Mouse (Mus musculus) T-cell, adult 2 months (primary cell): ENCODE data around the gene Sema6c.
A peak's percentile ranks its signal among the peaks of the same experiment; 100 is the strongest.
"Not testable (repeated sequence)": the region's sequence is repeated elsewhere in the genome, so short reads cannot be mapped to it uniquely, and the experiment has no call there.

ENCODE experiments used
- DNase-seq: peaks from one replicate; pipeline ENCODE4 v3.0.0; 2022; ENCODE audit warnings: low spot score

Gene Sema6c

DNA sequence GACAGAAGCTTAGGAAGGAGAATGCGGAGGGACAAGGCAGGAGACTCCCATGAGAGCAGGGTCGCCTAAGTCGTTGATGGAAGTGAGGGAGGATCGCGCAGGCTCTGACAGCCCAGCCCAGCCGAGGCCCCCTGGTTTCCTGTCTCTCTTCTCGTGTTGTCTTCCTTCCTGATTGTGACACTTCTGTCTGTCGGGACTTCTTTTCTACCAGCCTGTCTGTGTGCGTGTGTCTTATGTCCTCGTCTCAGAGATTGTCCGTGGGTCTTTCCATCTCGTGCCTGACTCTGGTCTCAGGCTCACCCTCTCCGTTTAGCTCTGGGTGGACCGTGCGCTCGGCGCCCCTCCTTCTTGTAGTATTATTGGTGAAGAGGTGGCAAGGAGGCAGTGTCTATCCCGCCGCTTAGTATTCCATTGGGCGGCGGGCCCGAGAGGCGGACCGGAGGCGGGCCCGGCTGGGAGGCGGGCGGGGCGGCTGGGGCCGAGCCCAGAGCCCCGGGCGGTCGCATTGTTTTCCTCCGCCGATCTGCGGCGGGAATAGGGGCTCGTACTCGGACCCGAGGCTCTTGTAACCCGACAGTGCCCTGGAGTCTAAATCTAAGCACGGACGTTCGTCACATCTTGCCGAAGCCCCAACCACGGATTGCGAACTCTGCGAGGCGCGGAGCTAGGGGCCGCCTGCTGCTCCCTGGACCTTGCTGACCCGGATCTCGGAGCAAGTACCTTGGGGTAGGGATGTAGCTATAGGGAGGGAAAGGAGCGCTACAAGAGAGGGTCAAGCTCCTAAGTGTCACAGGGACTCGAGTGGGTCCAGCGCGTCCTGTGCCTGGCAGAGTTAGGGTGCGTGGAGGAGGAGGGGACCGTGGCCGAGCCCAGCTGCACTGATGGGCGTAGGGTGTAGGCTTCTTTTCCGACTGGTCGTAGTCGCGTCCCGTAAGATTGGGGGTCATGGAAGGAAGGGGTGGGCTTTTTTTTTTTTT is at the start of gene Sema6c:
Gene Sema6c (plus strand): TSS at position 471 of the 977 bp plus-strand sequence.
- peak; percentile 83 for DNase-seq

DNA sequence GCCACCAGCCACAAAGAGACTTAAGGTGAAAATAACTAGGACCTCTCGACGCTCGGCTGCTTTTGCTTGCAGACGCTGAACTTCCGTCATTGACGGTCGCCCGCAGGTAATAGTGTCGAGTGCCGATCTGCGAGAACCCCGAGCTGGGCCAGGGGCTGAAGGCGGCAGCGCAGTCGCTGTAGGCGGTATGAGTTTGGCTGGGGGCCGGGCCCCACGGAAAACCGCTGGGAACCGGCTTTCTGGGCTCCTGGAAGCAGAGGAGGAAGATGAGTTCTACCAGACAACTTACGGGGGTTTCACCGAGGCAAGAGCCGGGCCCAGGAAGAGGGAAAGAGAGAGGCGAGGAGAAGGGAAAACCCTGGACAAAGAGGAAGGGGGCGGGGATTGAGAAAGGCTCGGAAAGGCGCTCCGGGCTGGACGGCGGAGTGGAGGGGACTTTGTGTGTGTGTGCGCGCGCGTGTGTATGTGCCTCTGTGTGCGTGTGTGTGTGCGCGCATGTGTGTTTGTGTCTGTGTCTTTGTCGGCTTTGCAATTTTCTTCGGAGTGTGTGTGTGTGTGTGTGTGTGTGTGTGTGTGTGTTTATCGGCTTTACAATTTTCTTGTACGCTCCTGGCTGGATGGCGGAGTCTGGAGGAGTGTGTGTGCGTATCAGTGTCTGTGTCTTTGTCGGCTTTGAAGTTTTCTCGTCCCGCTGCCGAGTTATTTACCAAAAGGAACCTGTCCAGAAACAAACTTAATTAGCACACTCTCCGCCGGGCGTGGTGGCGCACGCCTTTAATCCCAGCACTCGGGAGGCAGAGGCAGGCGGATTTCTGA is 49.1 kb upstream of the Sema6c start, which contains the start of gene Vps72:
Gene Vps72 (plus strand): TSS at position 112 of the 816 bp plus-strand sequence.
- peak; percentile 91 for DNase-seq

DNA sequence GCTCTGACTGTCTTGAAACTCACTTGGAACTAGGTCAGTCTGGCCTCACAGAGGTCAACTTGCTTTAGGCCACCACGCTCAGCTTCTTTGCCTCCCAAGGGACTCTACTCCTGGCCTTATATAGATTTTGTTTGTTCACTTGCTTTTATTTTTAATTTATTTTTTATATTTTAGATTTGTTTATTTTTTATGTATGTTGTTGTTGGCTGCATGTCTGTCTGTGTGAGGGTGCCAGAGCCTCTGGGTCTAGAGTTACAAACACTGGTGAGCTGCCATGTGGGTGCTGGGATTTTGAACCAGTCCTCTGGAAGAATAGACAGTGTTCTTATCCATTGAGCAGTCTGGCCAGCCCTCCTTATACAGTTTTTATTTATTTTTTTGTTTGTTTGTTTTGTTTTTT is 47.5 kb upstream of the Sema6c start:
- DNase-seq = no peak

DNA sequence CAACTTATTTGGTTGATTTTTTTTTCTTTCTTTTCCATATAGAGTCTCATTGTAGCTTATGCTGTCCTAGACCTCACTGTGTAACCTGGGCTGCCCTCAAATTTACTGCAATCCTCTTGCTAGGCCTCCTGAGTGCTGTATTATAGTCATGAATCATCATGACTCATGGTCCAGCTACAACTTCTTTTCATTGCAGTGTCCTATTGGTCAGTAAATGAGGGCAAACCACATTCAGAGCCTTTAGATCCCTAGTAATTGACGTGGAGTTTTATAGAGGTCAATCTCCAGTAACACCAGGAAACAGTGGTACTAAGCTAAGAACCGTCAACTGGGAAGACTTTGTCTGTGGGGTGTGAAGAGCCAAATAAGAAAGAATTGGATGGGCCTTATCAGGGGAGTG is 42.5 kb upstream of the Sema6c start:
- no peak for DNase-seq

DNA sequence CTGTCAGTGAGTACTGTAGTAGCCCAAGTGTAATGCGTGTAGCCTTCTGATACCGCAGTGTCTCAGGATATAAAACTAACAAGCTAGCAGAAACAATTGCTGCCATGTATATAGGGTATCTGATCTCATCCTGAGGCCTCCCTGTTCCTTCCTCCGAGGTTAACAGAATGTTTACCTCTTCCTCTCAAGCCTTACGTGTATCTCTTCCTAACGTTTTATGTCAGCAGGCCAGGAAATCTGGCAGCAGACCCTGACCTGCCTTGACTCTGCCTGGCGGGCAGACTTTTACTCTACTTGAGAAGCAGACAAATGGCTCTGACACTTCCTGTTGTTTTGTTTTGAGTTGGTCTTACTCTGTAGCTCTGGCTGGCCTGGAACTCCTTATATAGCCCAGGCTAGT is 38.7 kb upstream of the Sema6c start:
- no peak for DNase-seq

DNA sequence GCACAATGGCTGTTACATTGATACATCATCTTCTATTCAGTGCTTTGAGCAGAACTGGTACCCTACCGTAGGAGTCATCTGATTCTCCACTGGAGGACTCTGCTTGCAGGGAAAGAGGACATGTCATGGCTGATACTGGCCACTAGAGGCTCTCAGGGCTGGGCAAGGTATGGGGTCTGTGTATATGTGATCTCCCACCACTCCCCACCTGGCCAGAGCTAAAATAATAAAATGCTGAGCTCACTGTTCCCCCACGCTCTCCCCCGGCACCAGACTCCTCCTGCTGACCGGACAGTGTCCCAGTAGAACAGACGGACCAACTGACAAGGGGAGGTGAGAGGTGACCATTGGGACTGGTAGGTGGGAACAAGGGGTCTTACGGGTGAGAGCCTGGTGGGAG is 36.0 kb upstream of the Sema6c start, which contains the start of gene Tmod4:
Gene Tmod4 (plus strand): TSS at position 231 of the 400 bp plus-strand sequence.
- no peak for DNase-seq

DNA sequence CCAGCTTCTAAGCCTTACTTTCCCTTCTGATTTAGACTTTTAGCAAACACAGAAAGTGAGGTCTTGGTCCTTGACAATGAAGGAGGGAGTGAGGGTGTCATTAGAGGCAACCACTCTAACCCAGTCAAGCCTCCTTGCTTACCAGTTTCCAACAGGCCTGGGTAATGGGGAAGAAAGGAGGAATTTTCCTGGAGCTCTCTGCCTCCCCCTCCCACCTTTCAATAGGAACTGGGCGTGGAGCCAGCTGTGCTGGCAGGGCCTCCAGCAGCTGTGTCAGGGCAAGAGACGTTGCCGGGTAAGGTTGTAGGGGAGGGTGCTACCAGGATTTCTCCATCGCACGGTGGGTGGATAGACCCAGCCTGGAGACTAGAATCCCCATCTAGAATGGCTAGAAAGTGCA is 35.3 kb upstream of the Sema6c start:
- DNase-seq = no peak

DNA sequence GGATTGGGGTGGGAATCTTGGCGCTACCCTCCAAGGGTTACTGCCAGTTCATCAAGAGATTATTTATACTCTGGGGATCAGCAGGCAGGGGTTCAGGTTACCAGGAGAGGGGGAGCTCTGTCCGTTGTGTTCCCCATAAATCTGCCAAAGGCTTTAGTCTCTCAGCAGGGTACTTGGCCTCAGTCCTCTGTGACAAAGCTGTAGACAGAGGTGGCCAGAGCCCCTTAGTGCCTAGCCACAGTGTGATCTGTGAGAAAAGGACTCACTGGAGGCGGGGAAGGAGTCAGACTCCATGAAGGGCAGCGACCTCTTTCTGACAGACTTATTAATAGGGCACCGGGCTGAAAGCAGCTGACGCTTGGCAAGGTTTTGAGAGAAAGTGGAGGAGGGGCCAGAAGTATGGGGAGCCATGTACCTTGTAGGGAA is 31.0 kb upstream of the Sema6c start:
- no peak for DNase-seq

DNA sequence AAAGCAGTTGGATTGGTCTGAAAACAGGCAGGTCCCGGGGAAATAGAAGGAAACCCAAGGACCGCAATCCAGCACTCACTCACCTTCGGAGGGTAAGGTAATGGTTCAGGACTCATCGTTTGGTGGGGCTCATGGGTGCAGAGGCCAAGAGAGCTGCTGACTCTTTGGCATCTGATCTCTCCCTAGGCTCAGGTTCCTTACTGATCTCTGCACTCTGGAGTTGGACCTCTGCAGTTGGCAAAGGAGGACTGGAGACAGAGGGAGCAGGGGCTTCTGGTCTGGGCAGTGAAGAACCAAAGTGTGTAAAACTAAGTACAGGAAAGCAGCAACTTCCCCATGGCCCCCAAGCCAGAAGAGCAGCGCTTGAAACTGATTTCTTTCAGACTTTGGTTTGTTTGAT is 30.2 kb upstream of the Sema6c start:
- no peak for DNase-seq

DNA sequence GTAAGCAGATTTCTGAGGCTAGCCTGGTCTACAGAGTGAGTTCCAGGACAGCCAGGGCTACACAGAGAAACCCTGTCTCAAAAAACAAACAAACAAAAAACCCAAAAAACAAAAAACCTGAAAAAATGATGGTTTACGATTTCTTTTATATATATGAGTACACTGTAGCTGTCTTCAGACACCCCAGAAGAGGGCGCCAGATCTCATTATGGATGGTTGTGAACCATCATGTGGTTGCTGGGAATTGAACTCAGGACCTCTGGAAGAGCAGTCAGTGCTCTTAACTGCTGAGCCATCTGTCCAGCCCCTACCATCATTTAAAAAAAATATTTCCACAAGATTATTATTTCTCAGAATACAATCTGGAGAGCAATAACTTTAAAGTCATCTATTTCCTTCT is 27.9 kb upstream of the Sema6c start:
- DNase-seq = not testable (repeated sequence)

DNA sequence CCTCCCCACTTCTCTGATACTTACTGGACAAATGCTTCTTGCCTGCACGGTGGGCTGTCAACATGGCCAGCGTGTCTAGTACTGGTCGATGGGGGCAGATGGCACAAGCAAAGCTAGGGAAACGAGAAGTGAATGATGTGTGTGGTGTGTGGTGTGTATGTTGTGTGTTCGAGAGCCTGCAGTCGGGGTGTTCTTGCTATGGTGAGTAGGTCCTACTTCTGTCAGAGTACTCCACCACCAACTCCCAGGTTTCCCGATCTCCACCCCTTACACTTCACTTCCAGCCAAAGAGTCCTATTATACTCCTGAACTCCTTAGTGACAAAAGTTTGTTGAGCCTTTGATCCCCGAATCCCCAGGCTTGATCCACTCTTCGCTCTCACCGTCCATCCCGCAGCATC is 27.1 kb upstream of the Sema6c start:
- no peak for DNase-seq

DNA sequence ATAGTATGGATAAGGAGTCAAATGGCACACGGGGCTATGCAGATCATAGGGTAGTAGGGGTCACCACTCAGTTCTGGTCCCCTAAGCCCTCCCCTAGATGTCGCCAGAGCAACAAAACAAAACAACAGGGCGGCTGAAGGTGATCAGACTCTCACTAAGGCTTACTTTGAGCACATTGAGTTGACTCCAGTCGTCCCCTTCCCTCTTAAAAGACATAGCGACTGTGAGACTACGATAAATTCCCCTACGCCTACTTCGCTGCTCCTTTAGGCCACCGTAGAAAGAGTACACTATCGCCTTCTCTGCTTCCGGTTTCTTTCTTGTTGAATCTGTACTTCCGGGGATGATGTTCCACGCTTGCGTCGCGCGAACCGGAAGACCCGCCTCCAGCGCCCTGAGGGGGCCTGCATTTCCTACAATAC is 26.6 kb upstream of the Sema6c start, which contains the start of the genes Scnm1 and Lysmd1:
Gene Scnm1 (minus strand): TSS at position 332 of the 422 bp plus-strand sequence.
Gene Lysmd1 (plus strand): TSS at position 409 of the 422 bp plus-strand sequence.
- peak; percentile 95 for DNase-seq

DNA sequence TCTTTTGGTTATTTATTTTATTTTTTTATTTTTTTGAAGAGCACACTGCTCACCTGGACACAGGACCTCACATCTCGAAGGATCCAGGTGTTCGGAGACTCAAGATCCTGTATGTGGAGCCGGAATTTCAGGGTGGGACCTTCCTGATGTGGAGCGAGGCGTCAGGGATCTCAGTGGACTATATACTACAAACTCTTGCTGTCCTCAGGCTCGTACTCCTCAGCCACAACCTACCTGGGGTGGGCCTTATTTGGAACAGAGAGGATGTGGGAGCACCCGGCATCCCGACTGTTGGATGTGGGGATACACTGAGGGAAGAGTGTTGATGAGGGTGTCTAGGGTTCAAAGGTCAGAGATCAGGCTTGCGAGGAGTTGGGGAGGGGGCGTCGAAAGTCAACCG is 26.1 kb upstream of the Sema6c start:
- not testable (repeated sequence) for DNase-seq

DNA sequence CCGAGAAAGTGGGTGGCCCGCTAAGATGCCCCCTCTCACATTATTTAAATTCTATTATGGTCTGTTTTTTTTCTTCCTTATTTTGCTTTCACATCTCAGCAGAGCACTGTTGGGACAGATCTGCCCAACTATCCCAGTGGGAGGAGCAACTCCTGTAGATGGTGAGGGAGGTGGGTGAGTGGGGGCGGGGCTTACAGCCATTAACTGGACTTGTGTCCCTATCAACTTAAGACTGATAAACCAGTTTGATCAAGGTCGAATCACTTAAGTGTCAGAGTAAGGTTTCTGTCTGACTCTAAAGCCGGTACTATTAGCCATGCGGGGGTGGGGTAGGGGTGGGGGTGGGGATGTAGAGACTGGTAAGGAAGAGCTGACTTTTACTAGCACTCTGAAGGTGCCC is 25.2 kb upstream of the Sema6c start:
- DNase-seq = no peak

DNA sequence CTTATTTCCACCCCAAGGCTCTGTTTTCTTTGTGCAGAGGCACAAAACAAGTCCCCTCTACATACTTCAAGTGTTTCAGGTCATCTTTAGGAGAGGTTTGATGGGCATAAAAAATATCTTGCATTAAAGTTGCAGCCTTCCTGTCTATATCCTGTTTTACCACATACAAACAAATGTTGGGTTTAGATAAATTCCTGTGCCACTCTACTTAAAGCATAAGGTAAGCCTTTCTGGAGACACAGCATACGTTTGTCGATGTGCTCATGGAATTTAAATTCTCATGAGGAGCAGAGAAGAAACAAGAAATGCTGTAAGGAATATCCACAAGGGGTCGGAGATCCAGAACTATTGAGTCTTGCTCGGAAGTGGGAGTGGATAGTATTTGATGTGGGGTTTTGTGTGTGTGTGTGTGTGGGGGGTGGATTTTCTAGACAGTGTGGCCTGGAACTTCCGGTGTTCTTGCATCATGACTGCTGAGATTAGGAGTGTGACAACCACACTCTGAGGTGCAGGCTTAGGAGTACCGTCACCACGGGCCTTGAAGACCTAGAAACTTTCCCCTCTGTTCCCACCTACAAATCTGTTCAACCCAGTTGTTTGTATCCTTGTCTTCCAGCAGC is 24.7 kb upstream of the Sema6c start:
- peak; percentile 90 for DNase-seq

DNA sequence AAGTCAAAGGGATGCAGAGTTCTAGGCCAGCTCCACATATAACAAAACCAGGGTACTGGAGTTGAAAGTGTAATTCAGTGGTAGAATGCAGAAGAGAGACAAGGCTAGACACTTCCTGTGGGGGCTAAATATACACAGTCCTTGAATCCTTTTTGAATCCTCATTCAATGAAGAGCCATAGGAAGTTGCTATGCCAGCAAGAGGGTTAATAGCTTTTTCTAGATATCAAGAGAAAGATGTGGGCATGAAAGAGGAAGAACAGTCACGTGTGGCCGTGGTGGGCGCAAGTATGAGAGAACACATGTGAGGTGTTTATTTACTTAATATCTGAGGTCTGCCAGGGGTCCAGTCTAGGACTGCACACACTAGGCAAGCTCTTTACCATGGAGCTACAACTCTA is 23.9 kb upstream of the Sema6c start:
- no peak for DNase-seq

DNA sequence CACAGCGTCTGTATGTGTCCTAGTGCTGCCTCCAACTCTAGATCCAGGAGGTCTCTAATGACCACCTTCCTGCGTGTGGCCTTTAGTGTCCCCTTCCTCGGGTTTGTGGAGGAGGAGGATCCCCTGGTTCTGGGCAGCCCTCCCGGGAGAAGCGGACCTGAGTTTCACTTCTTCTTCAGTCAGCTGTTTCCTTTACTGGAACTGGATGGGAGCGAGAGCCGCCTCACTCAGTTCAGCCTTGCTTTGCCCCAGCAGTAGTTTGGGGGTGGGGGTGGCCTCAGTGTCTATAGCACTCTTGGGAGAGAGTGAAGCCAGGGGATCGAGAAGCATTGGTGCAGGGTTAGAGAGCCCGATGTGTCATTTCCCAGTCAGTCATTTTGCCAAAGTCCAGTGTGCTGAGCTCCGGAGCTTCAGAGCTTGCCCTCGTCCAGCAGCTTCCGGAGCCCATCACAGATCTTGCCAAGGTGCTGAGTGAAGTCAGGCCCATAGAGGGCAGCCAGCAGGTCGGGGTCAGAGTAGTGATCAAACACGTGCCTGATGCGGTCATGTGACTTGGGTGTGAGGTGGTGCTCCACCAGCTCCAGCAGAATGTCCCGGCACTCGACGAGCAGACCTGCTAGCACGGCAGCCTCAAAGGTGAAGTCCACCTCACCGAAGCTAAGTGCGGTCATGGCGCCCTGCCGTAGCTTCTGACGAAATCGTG is 20.5 kb upstream of the Sema6c start:
- no peak for DNase-seq

DNA sequence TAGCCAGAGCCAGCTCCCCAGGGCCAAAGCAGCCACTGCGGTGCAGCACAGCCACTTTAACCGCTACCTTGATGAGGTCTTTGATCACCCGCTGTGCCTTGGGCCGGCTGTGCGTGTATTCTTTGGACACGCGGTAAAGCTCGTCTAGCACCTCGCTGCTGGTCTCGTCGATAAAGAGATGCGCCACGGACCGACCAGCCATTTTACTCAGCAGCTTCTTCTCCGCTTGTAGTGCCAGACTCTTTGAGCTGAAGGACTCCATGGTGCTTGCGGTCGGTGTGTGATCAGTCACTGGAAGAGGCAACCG is 20.0 kb upstream of the Sema6c start:
- no peak for DNase-seq

DNA sequence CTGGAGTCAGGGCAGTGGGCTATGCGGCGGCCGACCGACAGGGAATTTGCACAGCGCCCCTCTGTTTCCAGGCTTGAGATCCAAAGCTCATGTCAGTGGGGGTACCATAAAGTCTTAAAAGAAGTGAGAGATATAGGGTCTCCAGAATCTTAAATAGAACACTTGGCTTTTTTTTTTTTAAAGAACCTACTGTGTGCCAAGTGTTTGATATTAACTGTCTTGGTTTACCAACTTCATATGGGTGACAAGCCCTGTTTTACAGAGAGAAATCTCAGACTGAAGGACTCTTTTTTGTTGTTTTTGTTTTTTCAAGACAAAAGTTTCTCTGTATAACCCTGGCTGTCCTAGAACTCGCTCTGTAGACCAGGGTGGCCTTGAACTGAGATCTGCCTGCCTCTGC is 19.5 kb upstream of the Sema6c start:
- no peak for DNase-seq

DNA sequence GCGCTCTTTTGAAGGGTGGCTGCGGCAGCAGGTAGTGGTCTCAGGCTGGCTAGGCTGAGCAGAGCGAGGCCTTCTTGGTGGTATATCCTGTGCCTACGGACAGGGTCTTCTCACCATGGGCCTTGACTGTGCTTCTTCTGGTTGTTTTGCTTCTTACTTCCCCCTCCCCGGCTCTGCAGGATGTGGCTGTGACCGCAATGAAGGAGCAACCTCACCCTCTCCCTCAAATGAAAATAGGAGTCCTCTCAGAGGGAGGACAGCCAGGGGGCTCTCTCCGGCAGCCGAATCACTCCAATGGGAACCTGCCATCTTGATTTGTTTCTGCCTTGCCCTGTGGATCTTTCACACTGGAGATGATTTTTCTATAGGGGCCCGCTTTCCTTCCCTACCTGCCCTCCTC is 18.8 kb upstream of the Sema6c start:
- DNase-seq = peak; percentile 89

DNA sequence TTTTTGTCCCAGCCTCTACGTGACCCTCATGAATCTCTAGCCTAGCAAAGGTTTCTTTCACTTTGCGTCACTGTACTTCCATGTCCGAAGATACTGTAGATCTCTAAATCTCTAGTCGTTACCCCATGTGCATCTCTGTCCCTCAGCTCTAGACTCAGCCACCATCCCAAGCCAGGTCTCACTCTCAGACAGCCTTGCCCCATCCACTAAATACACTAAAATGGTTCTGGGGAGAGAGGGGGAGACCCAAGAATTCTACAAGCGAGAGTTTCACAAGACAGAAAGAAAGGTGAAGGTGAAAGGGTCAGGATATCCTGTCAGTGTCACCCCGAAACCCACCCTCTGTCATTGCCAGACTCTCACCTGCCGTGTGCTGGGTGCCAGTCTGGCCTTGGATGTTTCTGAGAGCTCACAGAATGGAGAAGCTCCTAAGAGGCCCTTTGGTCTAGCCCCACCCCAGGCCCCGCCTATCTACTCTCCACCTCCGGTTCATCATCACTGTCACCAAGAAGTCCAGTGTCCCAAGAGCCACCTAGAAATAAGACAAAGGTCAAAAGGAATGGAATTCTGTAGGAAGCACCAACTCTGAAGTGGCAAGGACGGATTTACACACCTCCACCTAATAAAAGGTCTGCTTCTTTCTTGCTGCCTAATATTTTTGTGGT is 18.2 kb upstream of the Sema6c start, which contains the start of gene Tnfaip8l2:
Gene Tnfaip8l2 (minus strand): TSS at position 409 of the 665 bp plus-strand sequence.
- DNase-seq = peak; percentile 64
